Mouse (Mus musculus): ENCODE measurements around the gene Rnf103. TPM values are rescaled to one million over a fixed set of nuclear protein-coding genes. Genes with fewer than 3 reads are reported as not detected.
"Not testable (repeated sequence)": the region's sequence is repeated elsewhere in the genome, so short reads cannot be mapped to it uniquely, and the experiment has no call there.

Rnf103 gene
- polyA plus RNA-seq (2012; rRNA removed) = 22.1 and 67.6 TPM in 2 replicates

DNA sequence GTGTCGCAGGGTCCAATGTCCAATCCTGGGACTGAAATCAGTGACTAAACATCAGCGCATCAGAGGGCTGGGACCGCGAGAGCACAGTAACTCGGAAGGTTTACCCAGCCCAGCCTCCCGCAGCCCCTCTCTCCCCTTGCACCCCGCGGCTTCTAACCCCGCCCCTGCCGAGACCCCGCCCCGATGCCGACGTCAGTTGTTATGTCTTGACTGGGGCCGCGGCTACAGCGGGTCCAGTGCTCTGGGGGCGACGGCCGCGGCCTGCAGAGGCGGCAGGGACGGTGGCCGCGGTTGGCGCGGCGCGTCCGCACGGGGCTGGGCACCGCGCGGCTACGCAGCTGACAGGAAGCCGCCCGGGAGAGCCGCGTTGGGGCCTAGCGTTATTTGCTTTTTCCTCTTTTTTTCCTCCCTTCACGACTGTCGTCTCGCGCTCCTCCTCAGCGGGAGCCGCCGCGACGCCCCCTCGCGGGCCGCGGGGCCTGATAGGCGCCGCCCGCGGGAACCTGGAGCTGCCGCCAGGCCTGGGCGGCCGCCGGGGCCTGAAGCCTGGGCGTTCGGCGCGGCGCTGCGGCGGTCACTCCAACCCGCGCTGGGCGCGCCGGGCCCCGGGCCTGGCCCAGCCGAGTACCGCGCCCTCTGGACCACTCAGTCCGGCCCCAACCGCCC lies at the start of gene Rnf103:
TSS of gene Rnf103 (plus strand) at position 220 of the 666 bp plus-strand sequence.
- under 1% methylated on average over 75 of the region's 79 CpGs for WGBS
- Histone ChIP-seq H3K27me3 (ENCODE audit: control insufficient read depth, insufficient read depth, low read length) (no peaks in the 10 kb centered on the region), H3K4me3 (ENCODE audit: low read depth, low read length) (peak within 1 kb of the TSS; percentile 82), H3K4me1 (ENCODE audit: control insufficient read depth, insufficient read depth, insufficient read length, low read length) (peaks cover 8% of the 10 kb centered on the region; the same call in 1 of the 2 replicates), H3K27ac (ENCODE audit: insufficient read depth, low read depth, low read length) (peak within 1 kb of the TSS; percentile 96), H3K36me3 (ENCODE audit: control insufficient read depth, insufficient read depth, low read length) (peaks cover 11% of the 10 kb centered on the region)
- TF ChIP-seq CTCF (IDR thresholded peaks at IDR 0.05; ENCODE audit: extremely low read depth, insufficient read length, insufficient replicate concordance, low read depth, low read length) (peak; percentile 33; the same call in 1 of the 2 replicates), POLR2A (IDR thresholded peaks at IDR 0.05; ENCODE audit: low read depth, low read length) (peak; percentile 99)

DNA sequence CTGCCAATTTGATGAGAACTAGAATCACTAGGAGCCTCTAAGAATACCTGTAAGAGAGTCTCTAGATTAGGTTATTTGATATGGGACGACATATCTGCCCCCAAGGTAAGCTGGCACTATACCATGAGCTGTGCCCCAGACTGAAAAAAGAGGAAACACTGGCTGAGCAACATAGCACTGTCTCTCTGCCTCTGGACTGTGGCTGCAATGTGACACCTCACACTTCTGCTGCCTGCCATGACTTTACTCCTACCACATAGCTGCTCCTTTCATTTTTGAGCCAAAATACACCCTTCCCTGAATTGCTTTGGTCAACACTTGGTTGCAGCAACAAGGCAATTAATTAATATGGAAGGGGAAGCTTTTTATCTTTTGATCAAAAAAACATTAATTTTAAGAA lies 48.9 kb upstream of the Rnf103 start:
- Histone ChIP-seq H3K36me3 (ENCODE audit: control insufficient read depth, insufficient read depth, low read length) (no peaks in the 10 kb centered on the region), H3K27ac (ENCODE audit: insufficient read depth, low read depth, low read length) (no peak overlapping the region), H3K27me3 (ENCODE audit: control insufficient read depth, insufficient read depth, low read length) (no peaks in the 10 kb centered on the region), H3K4me3 (ENCODE audit: low read depth, low read length) (no peak overlapping the region), H3K4me1 (ENCODE audit: control insufficient read depth, insufficient read depth, insufficient read length, low read length) (peaks cover 3% of the 10 kb centered on the region)
- TF ChIP-seq CTCF (IDR thresholded peaks at IDR 0.05; ENCODE audit: extremely low read depth, insufficient read length, insufficient replicate concordance, low read depth, low read length) (no peak), POLR2A (IDR thresholded peaks at IDR 0.05; ENCODE audit: low read depth, low read length) (no peak)
- 42% methylated on average over 1 of the region's 1 CpGs for WGBS

DNA sequence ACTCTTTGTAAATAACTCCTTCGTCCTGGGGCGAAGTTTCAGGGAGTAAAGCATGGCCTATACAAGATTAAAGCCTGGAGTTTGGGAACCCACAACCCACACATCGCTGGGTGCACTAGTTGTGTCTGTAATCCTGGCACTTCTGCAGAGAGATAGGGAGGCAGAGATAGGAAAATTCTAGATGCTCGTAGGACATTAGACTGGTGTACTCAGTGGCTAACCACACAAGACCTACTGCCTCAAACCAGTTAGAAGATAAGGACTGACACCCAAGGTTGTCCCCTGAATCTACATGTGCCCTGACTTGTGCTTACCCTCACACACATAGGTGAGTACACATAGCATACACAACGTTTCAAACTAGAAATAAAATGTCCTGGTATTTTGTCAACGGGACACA lies 48.1 kb upstream of the Rnf103 start:
- 86% methylated on average over 6 of the region's 6 CpGs for WGBS
- Histone ChIP-seq H3K4me1 (ENCODE audit: control insufficient read depth, insufficient read depth, insufficient read length, low read length) (peaks cover 3% of the 10 kb centered on the region), H3K27ac (ENCODE audit: insufficient read depth, low read depth, low read length) (no peak overlapping the region), H3K36me3 (ENCODE audit: control insufficient read depth, insufficient read depth, low read length) (no peaks in the 10 kb centered on the region), H3K27me3 (ENCODE audit: control insufficient read depth, insufficient read depth, low read length) (no peaks in the 10 kb centered on the region), H3K4me3 (ENCODE audit: low read depth, low read length) (no peak overlapping the region)
- TF ChIP-seq POLR2A (IDR thresholded peaks at IDR 0.05; ENCODE audit: low read depth, low read length) = no peak
- TF ChIP-seq CTCF (IDR thresholded peaks at IDR 0.05; ENCODE audit: extremely low read depth, insufficient read length, insufficient replicate concordance, low read depth, low read length) = no peak

DNA sequence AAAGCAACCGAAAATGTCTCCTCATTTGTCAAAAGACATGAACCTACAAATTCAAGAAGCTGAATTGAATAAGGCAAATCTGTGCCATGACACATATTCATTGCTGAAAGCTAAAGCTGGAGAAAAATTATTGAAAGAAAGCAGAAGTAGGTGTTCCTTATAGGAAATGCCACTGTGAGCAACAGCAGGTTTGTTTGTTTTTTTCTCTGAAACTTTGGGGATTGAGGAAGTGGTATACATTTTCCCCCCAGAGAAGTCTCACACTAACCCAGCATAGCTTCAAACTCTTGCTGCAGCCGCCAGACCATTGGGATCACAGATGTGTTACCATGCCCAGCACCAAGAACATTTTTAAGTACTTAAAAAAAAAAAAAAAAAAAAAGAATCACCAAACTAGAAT lies 40.9 kb upstream of the Rnf103 start:
- Histone ChIP-seq H3K27me3 (ENCODE audit: control insufficient read depth, insufficient read depth, low read length) (no peaks in the 10 kb centered on the region), H3K4me1 (ENCODE audit: control insufficient read depth, insufficient read depth, insufficient read length, low read length) (no peaks in the 10 kb centered on the region), H3K27ac (ENCODE audit: insufficient read depth, low read depth, low read length) (no peak overlapping the region), H3K36me3 (ENCODE audit: control insufficient read depth, insufficient read depth, low read length) (no peaks in the 10 kb centered on the region), H3K4me3 (ENCODE audit: low read depth, low read length) (no peak overlapping the region)
- WGBS = 80% methylated on average over 2 of the region's 2 CpGs
- TF ChIP-seq POLR2A (IDR thresholded peaks at IDR 0.05; ENCODE audit: low read depth, low read length) = no peak
- no peak for TF ChIP-seq CTCF (IDR thresholded peaks at IDR 0.05; ENCODE audit: extremely low read depth, insufficient read length, insufficient replicate concordance, low read depth, low read length)

GRCm38 (mm10) chr6:71453983-71454739 lies 39.5 kb upstream of the Rnf103 start:
- not testable (repeated sequence) for H3K36me3 ChIP-seq (ENCODE audit: control insufficient read depth, insufficient read depth, low read length); H3K27ac ChIP-seq (ENCODE audit: insufficient read depth, low read depth, low read length); H3K4me3 ChIP-seq (ENCODE audit: low read depth, low read length); H3K4me1 ChIP-seq (ENCODE audit: control insufficient read depth, insufficient read depth, insufficient read length, low read length); H3K27me3 ChIP-seq (ENCODE audit: control insufficient read depth, insufficient read depth, low read length)

DNA sequence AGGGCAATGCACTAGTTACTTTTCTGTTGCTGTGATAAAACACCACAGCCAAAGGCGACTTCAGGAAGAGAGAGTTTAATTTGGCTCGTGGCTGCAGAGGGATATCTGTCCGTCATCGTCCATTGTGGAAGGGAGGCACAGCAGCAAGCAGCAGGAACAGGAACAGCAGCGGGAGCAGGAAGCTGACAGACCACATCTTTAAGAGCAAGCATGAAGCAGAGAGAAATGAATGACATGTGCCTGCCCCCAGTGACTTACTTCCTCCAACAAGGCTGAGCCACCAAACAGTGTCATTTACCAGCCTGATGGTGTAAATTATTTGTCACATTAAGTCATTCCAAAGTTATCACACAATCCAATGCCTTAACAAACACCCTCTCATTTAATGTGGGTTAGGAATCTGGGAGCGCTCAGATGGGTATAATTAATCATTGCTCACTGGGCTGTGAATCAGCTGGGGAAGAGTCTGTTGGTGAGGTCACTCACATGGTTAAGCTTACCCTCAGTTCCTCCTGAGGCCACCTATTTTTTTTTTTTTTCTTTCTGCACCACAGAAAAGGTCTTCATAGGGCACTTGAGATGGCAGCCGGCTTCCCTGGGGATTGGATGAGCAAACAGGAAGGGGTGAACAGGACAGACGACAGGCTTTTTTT lies 35.6 kb upstream of the Rnf103 start:
- WGBS = 80% methylated on average over 8 of the region's 8 CpGs
- Histone ChIP-seq H3K4me3 (ENCODE audit: low read depth, low read length) (no peak overlapping the region), H3K27ac (ENCODE audit: insufficient read depth, low read depth, low read length) (no peak overlapping the region), H3K36me3 (ENCODE audit: control insufficient read depth, insufficient read depth, low read length) (no peaks in the 10 kb centered on the region), H3K27me3 (ENCODE audit: control insufficient read depth, insufficient read depth, low read length) (no peaks in the 10 kb centered on the region), H3K4me1 (ENCODE audit: control insufficient read depth, insufficient read depth, insufficient read length, low read length) (no peaks in the 10 kb centered on the region)
- TF ChIP-seq POLR2A (IDR thresholded peaks at IDR 0.05; ENCODE audit: low read depth, low read length) (no peak), CTCF (IDR thresholded peaks at IDR 0.05; ENCODE audit: extremely low read depth, insufficient read length, insufficient replicate concordance, low read depth, low read length) (no peak)

DNA sequence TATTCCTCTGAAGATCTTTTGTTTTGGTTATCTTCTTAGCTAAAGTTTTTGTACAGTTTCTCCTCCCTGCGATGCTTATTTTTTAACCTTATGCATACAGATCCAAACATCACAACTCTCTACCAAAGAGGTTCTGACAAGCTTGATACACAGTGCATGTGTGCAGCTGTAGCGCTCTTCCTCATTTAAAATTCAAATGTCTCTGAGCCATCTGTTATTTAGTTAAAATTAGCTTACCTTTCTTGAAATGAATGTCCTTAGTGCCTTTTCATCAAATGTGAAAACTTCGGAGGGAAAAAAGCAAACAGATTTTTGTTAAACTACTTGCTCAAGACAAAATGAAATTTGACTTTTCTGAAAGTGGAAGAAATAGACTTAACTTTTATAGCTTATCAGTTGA lies 28.5 kb upstream of the Rnf103 start:
- TF ChIP-seq CTCF (IDR thresholded peaks at IDR 0.05; ENCODE audit: extremely low read depth, insufficient read length, insufficient replicate concordance, low read depth, low read length) = no peak
- TF ChIP-seq POLR2A (IDR thresholded peaks at IDR 0.05; ENCODE audit: low read depth, low read length) = no peak
- Histone ChIP-seq H3K27me3 (ENCODE audit: control insufficient read depth, insufficient read depth, low read length) (no peaks in the 10 kb centered on the region), H3K4me3 (ENCODE audit: low read depth, low read length) (no peak overlapping the region), H3K27ac (ENCODE audit: insufficient read depth, low read depth, low read length) (no peak overlapping the region), H3K36me3 (ENCODE audit: control insufficient read depth, insufficient read depth, low read length) (no peaks in the 10 kb centered on the region), H3K4me1 (ENCODE audit: control insufficient read depth, insufficient read depth, insufficient read length, low read length) (no peaks in the 10 kb centered on the region)
- WGBS = 87% methylated on average over 3 of the region's 3 CpGs

Measured in small intestine, adult 2 months (tissue).